Mouse (Mus musculus): ENCODE measurements around the gene Abi2. TPM values are rescaled to one million over a fixed set of nuclear protein-coding genes. Genes with fewer than 3 reads are reported as not detected.

The Abi2 gene
- polyA plus RNA-seq, 1 experiment from 2014 or later = 8.7 TPM

DNA sequence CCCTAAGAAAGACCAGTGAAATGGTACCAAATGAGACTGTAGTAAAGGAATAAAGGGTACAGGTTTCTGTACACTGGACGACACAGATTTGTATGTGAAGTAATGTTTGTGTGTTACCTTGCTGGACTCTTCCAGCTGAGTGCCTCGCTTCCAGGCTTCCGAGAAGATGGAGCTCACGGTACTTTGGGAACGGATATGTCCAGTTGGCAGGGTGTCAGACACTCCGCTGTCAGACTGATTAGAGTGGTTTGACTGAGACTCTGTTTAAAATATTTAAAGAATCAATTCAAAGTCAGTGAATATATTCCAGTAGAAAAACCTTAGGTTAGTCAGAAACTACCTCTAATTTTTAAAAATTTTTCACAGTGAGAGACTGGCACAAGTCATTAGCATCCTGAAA lies 84.0 kb downstream of the Abi2 start:
- peaks cover 66% of the 10 kb centered on the region for H3K36me3 ChIP-seq (ENCODE audit: control insufficient read depth, insufficient read depth)
- WGBS = 88% methylated on average over 6 of the region's 6 CpGs
- H3K4me2 ChIP-seq (replicated peaks; ENCODE audit: low read depth) = no peak overlapping the region

DNA sequence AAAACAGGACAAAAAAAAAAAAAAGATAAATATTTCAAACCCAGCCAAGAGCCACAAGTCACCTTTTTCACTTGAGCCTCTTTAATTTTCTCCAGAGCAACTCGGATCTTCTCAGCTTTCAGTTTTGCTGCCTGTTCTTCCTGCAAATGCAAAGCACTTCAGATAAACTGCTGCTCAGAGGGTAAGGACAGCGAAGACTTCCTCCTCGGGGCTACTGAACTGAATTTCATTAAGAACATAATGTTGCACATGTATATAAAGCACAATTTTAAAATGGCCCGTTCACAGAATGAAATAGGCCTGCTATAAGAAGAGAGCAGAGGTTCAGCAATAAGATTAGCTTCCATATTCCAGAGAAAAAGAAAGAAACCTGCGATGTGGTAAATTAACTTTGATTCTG lies 94.0 kb downstream of the Abi2 start:
- no peak overlapping the region for H3K4me3 ChIP-seq (ENCODE audit: low read depth, low read length)
- no peak for TF ChIP-seq CTCF (IDR thresholded peaks at IDR 0.05; ENCODE audit: low read depth)
- no peaks in the 10 kb centered on the region for H3K9me3 ChIP-seq (ENCODE audit: control insufficient read depth)
- H3K9ac ChIP-seq (ENCODE audit: low read depth, low read length) = no peak overlapping the region
- no peaks in the 10 kb centered on the region for H3K27me3 ChIP-seq (replicated peaks; ENCODE audit: control insufficient read depth, insufficient read depth, low read length)
- ATAC-seq = no peak
- no peak overlapping the region for H3K27ac ChIP-seq (ENCODE audit: low read depth, low read length)
- 76% methylated on average over 5 of the region's 5 CpGs for WGBS
- no peaks in the 10 kb centered on the region for H3K4me1 ChIP-seq (replicated peaks; ENCODE audit: control insufficient read depth, insufficient read depth, low read length)
- H3K36me3 ChIP-seq (ENCODE audit: control insufficient read depth, insufficient read depth) = peaks cover 8% of the 10 kb centered on the region; the same call in 1 of the 2 replicates
- no peak overlapping the region for H3K4me2 ChIP-seq (replicated peaks; ENCODE audit: low read depth)

More for the DNA sequence above, 84.0 kb downstream of the Abi2 start:
- H3K9me3 ChIP-seq (ENCODE audit: control insufficient read depth) = no peaks in the 10 kb centered on the region
- no peaks in the 10 kb centered on the region for H3K27me3 ChIP-seq (replicated peaks; ENCODE audit: control insufficient read depth, insufficient read depth, low read length)
- H3K9ac ChIP-seq (ENCODE audit: low read depth, low read length) = no peak overlapping the region
- no peak for TF ChIP-seq CTCF (IDR thresholded peaks at IDR 0.05; ENCODE audit: low read depth)
- H3K4me3 ChIP-seq (ENCODE audit: low read depth, low read length) = no peak overlapping the region
- no peak overlapping the region for H3K27ac ChIP-seq (ENCODE audit: low read depth, low read length)
- H3K4me1 ChIP-seq (replicated peaks; ENCODE audit: control insufficient read depth, insufficient read depth, low read length) = no peaks in the 10 kb centered on the region
- no peak for ATAC-seq

- H3K4me1 ChIP-seq (replicated peaks; ENCODE audit: control insufficient read depth, insufficient read depth, low read length) = no peaks in the 10 kb centered on the region
- H3K4me3 ChIP-seq (ENCODE audit: low read depth, low read length) = no peak overlapping the region
- WGBS = 35% methylated on average over 2 of the region's 2 CpGs
- H3K36me3 ChIP-seq (ENCODE audit: control insufficient read depth, insufficient read depth) = peaks cover 6% of the 10 kb centered on the region; the same call in 1 of the 2 replicates
- no peak for TF ChIP-seq CTCF (IDR thresholded peaks at IDR 0.05; ENCODE audit: low read depth)
- H3K9me3 ChIP-seq (ENCODE audit: control insufficient read depth) = no peaks in the 10 kb centered on the region
- no peak overlapping the region for H3K4me2 ChIP-seq (replicated peaks; ENCODE audit: low read depth)
- no peaks in the 10 kb centered on the region for H3K27me3 ChIP-seq (replicated peaks; ENCODE audit: control insufficient read depth, insufficient read depth, low read length)
- ATAC-seq = no peak
- H3K9ac ChIP-seq (ENCODE audit: low read depth, low read length) = no peak overlapping the region
- H3K27ac ChIP-seq (ENCODE audit: low read depth, low read length) = no peak overlapping the region
These were observed 101.2 kb downstream of the Abi2 start for GRCm38 (mm10) chr1:60510584-60510983.

GRCm38 (mm10) chr1:60530107-60530506 lies 120.7 kb downstream of the Abi2 start:
- H3K36me3 ChIP-seq (ENCODE audit: control insufficient read depth, insufficient read depth) = peaks cover 19% of the 10 kb centered on the region
- no peak for ATAC-seq
- no peaks in the 10 kb centered on the region for H3K27me3 ChIP-seq (replicated peaks; ENCODE audit: control insufficient read depth, insufficient read depth, low read length)
- H3K27ac ChIP-seq (ENCODE audit: low read depth, low read length) = no peak overlapping the region
- H3K4me2 ChIP-seq (replicated peaks; ENCODE audit: low read depth) = no peak overlapping the region
- H3K9me3 ChIP-seq (ENCODE audit: control insufficient read depth) = no peaks in the 10 kb centered on the region
- H3K9ac ChIP-seq (ENCODE audit: low read depth, low read length) = no peak overlapping the region
- peak; percentile 22; the same call in 1 of the 2 replicates for TF ChIP-seq CTCF (IDR thresholded peaks at IDR 0.05; ENCODE audit: low read depth)
- H3K4me3 ChIP-seq (ENCODE audit: low read depth, low read length) = no peak overlapping the region
- WGBS = 92% methylated on average over 6 of the region's 6 CpGs
- H3K4me1 ChIP-seq (replicated peaks; ENCODE audit: control insufficient read depth, insufficient read depth, low read length) = no peaks in the 10 kb centered on the region

GRCm38 (mm10) chr1:60530636-60531035 lies 121.2 kb downstream of the Abi2 start:
- Histone ChIP-seq H3K27ac (ENCODE audit: low read depth, low read length) (no peak overlapping the region), H3K9me3 (ENCODE audit: control insufficient read depth) (no peaks in the 10 kb centered on the region), H3K27me3 (replicated peaks; ENCODE audit: control insufficient read depth, insufficient read depth, low read length) (no peaks in the 10 kb centered on the region), H3K4me2 (replicated peaks; ENCODE audit: low read depth) (no peak overlapping the region), H3K9ac (ENCODE audit: low read depth, low read length) (no peak overlapping the region), H3K4me1 (replicated peaks; ENCODE audit: control insufficient read depth, insufficient read depth, low read length) (no peaks in the 10 kb centered on the region), H3K4me3 (ENCODE audit: low read depth, low read length) (no peak overlapping the region), H3K36me3 (ENCODE audit: control insufficient read depth, insufficient read depth) (peaks cover 14% of the 10 kb centered on the region)
- TF ChIP-seq CTCF (IDR thresholded peaks at IDR 0.05; ENCODE audit: low read depth) = no peak
- no peak for ATAC-seq
- 86% methylated on average over 2 of the region's 2 CpGs for whole genome bisulfite sequencing

Other genes starting within 250 kb of the Abi2 start
- gene Nbeal1, start 229.0 kb upstream of the Abi2 start, polyA plus RNA-seq (2015; fragmentation: Nextera tagmentation; extraction: Ambion mirVana) = 5.0 and 5.4 TPM in 2 replicates
- gene Cyp20a1, start 66.3 kb upstream of the Abi2 start, polyA plus RNA-seq (2015; fragmentation: Nextera tagmentation; extraction: Ambion mirVana) = 6.9 and 8.2 TPM in 2 replicates
- 17.0 and 17.9 TPM in 2 replicates for gene Raph1, start 157.5 kb downstream of the Abi2 start, polyA plus RNA-seq (2015; fragmentation: Nextera tagmentation; extraction: Ambion mirVana)

Data from intestine, postnatal 0 days (tissue).